Mouse (Mus musculus) liver, embryonic 13.5 days (tissue): ENCODE data around the gene Evl. TPM values are rescaled to one million over a fixed set of nuclear protein-coding genes. Genes with fewer than 3 reads are reported as not detected.
"Not testable (repeated sequence)": the region's sequence is repeated elsewhere in the genome, so short reads cannot be mapped to it uniquely, and the experiment has no call there.

ENCODE experiments used
- ATAC-seq: fragments of 200-750 bp; cut with Nextera tagmentation; 2 replicates; pipeline ENCODE4 v1.8.0; 2017; ENCODE audit warnings: low read depth, mild to moderate bottlenecking, moderate number of reproducible peaks, moderate library complexity
- DNase-seq: peaks from one replicate; pipeline ENCODE4 v3.0.0; 2022
- H3K27ac ChIP-seq: fragments of 300-500 bp; sonication (generic); 2 replicates; pipeline ENCODE4 v1.5.1; 2015; ENCODE audit warnings: moderate library complexity, mild to moderate bottlenecking, inconsistent platforms
- H3K27me3 ChIP-seq: fragments of 300-500 bp; sonication (generic); 2 replicates; pipeline ENCODE4 v1.6.1; 2015; ENCODE audit warnings: mild to moderate bottlenecking, inconsistent platforms
- H3K36me3 ChIP-seq: fragments of 300-500 bp; sonication (generic); 2 replicates; pipeline ENCODE4 v1.6.1; 2015; ENCODE audit warnings: mild to moderate bottlenecking, inconsistent platforms
- H3K4me1 ChIP-seq: fragments of 300-500 bp; sonication (generic); replicated peaks from 2 replicates; pipeline ENCODE4 v1.6.1; 2015; ENCODE audit warnings: inconsistent platforms
- H3K4me2 ChIP-seq: fragments of 300-500 bp; sonication (generic); 2 replicates; pipeline ENCODE4 v1.6.1; 2015; ENCODE audit warnings: inconsistent platforms, mild to moderate bottlenecking, moderate library complexity
- H3K4me3 ChIP-seq: fragments of 300-500 bp; sonication (generic); replicated peaks from 2 replicates; pipeline ENCODE4 v1.5.1; 2015; ENCODE audit warnings: mild to moderate bottlenecking, inconsistent platforms
- H3K9ac ChIP-seq: fragments of 300-500 bp; sonication (generic); 2 replicates; pipeline ENCODE4 v1.6.1; 2015; ENCODE audit warnings: mild to moderate bottlenecking, inconsistent platforms
- H3K9me3 ChIP-seq: fragments of 300-500 bp; sonication (generic); replicated peaks from 2 replicates; pipeline ENCODE4 v1.6.1; 2016; ENCODE audit warnings: inconsistent platforms
- WGBS: fragments of 180-500 bp; shearing (Covaris S2); methylation state at CpG from one replicate; pipeline ENCODE4 v1.1.7; 2015; ENCODE audit not compliant: insufficient replicate concordance; 5-methylcytosine and 5-hydroxymethylcytosine counted together
- polyA plus RNA-seq: library from polyadenylated mRNA; unstranded; fragments of >200 nt; fragmentation: Nextera tagmentation; extraction: Ambion mirVana; gene quantifications from 2 replicates; pipeline ENCODE4 v1.2.1, GENCODE M21; 2015

Evl gene
- polyA plus RNA-seq, 1 experiment from 2014 or later, result 10.4 TPM

GRCm38 (mm10) chr12:108700037-108700436 is 145.5 kb downstream of the Evl start:
- Histone ChIP-seq H3K4me3 (no peak overlapping the region), H3K4me1 (no peaks in the 10 kb centered on the region), H3K9me3 (no peaks in the 10 kb centered on the region), H3K27me3 (peaks cover 54% of the 10 kb centered on the region), H3K9ac (no peak overlapping the region), H3K4me2 (no peak overlapping the region), H3K27ac (no peak overlapping the region), H3K36me3 (no peaks in the 10 kb centered on the region)
- DNase-seq, result no peak
- 26% methylated on average over 5 of the region's 5 CpGs for WGBS
- ATAC-seq, result no peak

DNA sequence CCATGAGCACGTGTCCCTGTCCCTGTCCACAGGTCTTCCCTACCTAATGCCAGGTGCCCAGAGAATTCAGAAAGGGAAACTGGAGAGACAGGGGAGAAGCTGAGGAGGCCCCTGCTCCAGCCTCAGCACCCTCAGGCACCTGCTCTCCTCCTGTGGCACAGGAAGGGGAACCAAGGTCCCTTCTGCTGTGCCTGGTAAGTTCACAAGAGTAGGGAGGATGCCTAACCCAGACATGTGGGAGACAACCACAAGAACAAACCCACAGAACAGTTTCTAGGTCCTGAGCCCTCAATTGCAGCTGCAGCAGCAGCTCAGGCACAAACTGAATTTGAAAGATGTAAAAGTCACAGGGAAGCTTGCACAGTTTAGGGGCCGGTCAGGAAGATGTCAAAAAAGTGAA is 146.7 kb downstream of the Evl start:
- Histone ChIP-seq H3K4me3 (no peak overlapping the region), H3K9me3 (no peaks in the 10 kb centered on the region), H3K27me3 (peaks cover 55% of the 10 kb centered on the region), H3K36me3 (no peaks in the 10 kb centered on the region), H3K27ac (no peak overlapping the region), H3K4me2 (no peak overlapping the region), H3K4me1 (no peaks in the 10 kb centered on the region), H3K9ac (no peak overlapping the region)
- DNase-seq, result no peak
- no peak for ATAC-seq
- 43% methylated on average over 2 of the region's 2 CpGs for WGBS

DNA sequence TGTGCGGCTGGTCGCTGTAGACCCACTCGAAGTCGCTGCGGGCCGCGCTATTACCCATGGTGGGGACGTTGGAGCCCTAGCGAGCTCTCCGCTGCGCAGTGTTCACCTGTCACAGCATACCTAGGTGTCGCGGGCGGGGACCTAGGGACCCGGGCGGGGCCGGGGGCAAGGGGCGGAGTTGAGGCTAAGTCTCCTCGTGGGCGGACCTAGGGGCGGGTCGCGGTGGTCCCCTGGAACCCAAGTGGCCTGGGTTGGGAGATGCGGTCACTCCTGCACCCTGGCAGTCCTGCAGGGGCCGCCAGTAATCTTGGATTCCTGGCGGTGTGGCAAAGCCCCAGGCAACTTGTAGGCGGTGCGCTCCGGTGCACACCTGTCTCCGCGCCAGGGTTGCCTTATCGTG is 147.7 kb downstream of the Evl start, which contains the start of gene Degs2:
Gene Degs2 (minus strand): TSS at position 131 of the 400 bp plus-strand sequence.
- Histone ChIP-seq H3K27me3 (peaks cover 55% of the 10 kb centered on the region), H3K4me1 (no peaks in the 10 kb centered on the region), H3K27ac (no peak within 1 kb of the TSS), H3K4me2 (peak within 1 kb of the TSS; percentile 38), H3K9ac (no peak within 1 kb of the TSS), H3K9me3 (no peaks in the 10 kb centered on the region), H3K4me3 (peak within 1 kb of the TSS; percentile 13; the same call in 1 of the 2 replicates), H3K36me3 (no peaks in the 10 kb centered on the region)
- DNase-seq (no peak), ATAC-seq (no peak)
- 2% methylated on average over 32 of the region's 32 CpGs for WGBS

- Histone ChIP-seq H3K4me2 (no peak overlapping the region), H3K9me3 (no peaks in the 10 kb centered on the region), H3K4me1 (no peaks in the 10 kb centered on the region), H3K36me3 (no peaks in the 10 kb centered on the region), H3K27me3 (peaks cover 45% of the 10 kb centered on the region), H3K4me3 (no peak overlapping the region), H3K9ac (no peak overlapping the region), H3K27ac (no peak overlapping the region)
- no peak for DNase-seq
- ATAC-seq, result no peak
- WGBS, result 58% methylated on average over 6 of the region's 6 CpGs
These were observed 151.0 kb downstream of the Evl start for GRCm38 (mm10) chr12:108705486-108705885.

DNA sequence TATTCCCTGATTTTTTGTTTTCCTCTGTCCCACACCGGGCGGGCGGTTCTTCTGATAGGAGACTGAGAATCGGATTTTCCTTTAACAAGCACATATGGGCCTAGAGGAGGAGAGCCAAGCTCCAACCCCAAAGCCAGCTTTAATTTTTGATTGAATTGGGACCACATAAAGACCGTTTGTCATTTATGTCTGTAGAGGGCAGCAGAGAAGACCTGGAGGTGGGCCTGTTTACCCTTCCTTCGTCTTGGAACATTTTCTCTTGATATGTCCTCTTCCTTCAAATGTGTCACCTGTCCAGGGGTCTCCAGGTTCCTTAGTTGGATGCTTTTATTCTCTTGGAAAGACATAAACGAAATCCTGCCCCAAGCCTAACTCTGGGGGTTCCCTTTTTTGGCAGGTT is 151.6 kb downstream of the Evl start:
- no peak for DNase-seq
- Histone ChIP-seq H3K4me3 (no peak overlapping the region), H3K36me3 (no peaks in the 10 kb centered on the region), H3K27ac (no peak overlapping the region), H3K4me2 (no peak overlapping the region), H3K27me3 (peaks cover 39% of the 10 kb centered on the region), H3K9me3 (no peaks in the 10 kb centered on the region), H3K4me1 (no peaks in the 10 kb centered on the region), H3K9ac (no peak overlapping the region)
- WGBS, result 38% methylated on average over 7 of the region's 7 CpGs
- ATAC-seq, result no peak

- H3K9me3 ChIP-seq, result no peaks in the 10 kb centered on the region
- no peak overlapping the region for H3K4me2 ChIP-seq
- no peak overlapping the region for H3K4me3 ChIP-seq
- H3K27ac ChIP-seq, result no peak overlapping the region
- no peaks in the 10 kb centered on the region for H3K4me1 ChIP-seq
- H3K9ac ChIP-seq, result no peak overlapping the region
- WGBS, result 74% methylated on average over 6 of the region's 6 CpGs
- H3K27me3 ChIP-seq, result peaks cover 6% of the 10 kb centered on the region; the same call in 1 of the 2 replicates
- no peaks in the 10 kb centered on the region for H3K36me3 ChIP-seq
- DNase-seq, result no peak
- ATAC-seq, result no peak
These were observed 154.9 kb downstream of the Evl start for GRCm38 (mm10) chr12:108709386-108709785.

GRCm38 (mm10) chr12:108709964-108710765 is 155.6 kb downstream of the Evl start:
- no peaks in the 10 kb centered on the region for H3K4me1 ChIP-seq
- DNase-seq, result no peak
- no peak overlapping the region for H3K4me2 ChIP-seq
- no peak for ATAC-seq
- 64% methylated on average over 6 of the region's 6 CpGs for WGBS
- no peak overlapping the region for H3K4me3 ChIP-seq
- no peaks in the 10 kb centered on the region for H3K9me3 ChIP-seq
- H3K27me3 ChIP-seq, result no peaks in the 10 kb centered on the region
- no peak overlapping the region for H3K27ac ChIP-seq
- H3K9ac ChIP-seq, result no peak overlapping the region
- no peaks in the 10 kb centered on the region for H3K36me3 ChIP-seq

GRCm38 (mm10) chr12:108710861-108711615 is 156.5 kb downstream of the Evl start:
- DNase-seq (no peak), ATAC-seq (no peak)
- 60% methylated on average over 9 of the region's 9 CpGs for WGBS
- Histone ChIP-seq H3K4me3 (no peak overlapping the region), H3K9ac (no peak overlapping the region), H3K27ac (no peak overlapping the region), H3K4me2 (no peak overlapping the region), H3K27me3 (no peaks in the 10 kb centered on the region), H3K9me3 (no peaks in the 10 kb centered on the region), H3K4me1 (no peaks in the 10 kb centered on the region), H3K36me3 (no peaks in the 10 kb centered on the region)

DNA sequence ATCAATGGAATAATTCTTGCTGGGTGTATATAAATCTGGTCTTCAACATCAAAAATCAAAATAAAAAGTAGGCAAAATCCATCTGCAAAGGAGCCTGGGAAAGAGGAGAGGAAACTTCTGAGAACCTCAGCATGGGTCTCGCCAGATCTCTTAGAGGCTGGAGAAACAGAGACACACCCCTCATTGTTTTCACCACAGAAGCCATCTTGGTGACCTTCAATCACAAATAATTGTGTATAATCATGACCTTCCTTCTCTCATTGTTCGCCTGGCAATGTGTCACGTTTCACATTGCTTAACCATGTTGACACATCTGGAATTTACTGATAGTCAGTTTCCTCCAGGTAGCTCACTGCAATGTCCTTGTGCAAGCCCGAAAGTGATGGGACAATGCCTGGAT is 158.0 kb downstream of the Evl start:
- ATAC-seq (no peak), DNase-seq (no peak)
- H3K36me3 ChIP-seq, result no peaks in the 10 kb centered on the region
- H3K4me3 ChIP-seq, result no peak overlapping the region
- no peaks in the 10 kb centered on the region for H3K9me3 ChIP-seq
- WGBS, result 50% methylated on average over 4 of the region's 4 CpGs
- no peaks in the 10 kb centered on the region for H3K4me1 ChIP-seq
- H3K27ac ChIP-seq, result no peak overlapping the region
- no peaks in the 10 kb centered on the region for H3K27me3 ChIP-seq
- no peak overlapping the region for H3K9ac ChIP-seq
- no peak overlapping the region for H3K4me2 ChIP-seq

GRCm38 (mm10) chr12:108713972-108714371 is 159.5 kb downstream of the Evl start:
- H3K4me3 ChIP-seq, H3K36me3 ChIP-seq, H3K27ac ChIP-seq, H3K9ac ChIP-seq, H3K4me2 ChIP-seq, DNase-seq, ATAC-seq, H3K9me3 ChIP-seq, H3K27me3 ChIP-seq, H3K4me1 ChIP-seq: not testable (repeated sequence)
- WGBS, result 85% methylated on average over 14 of the region's 14 CpGs

GRCm38 (mm10) chr12:108715854-108716253 is 161.3 kb downstream of the Evl start:
- no peak for ATAC-seq
- Histone ChIP-seq H3K4me1 (no peaks in the 10 kb centered on the region), H3K9me3 (no peaks in the 10 kb centered on the region), H3K4me3 (no peak overlapping the region), H3K27me3 (no peaks in the 10 kb centered on the region), H3K27ac (no peak overlapping the region), H3K36me3 (no peaks in the 10 kb centered on the region), H3K9ac (no peak overlapping the region), H3K4me2 (no peak overlapping the region)
- WGBS, result 57% methylated on average over 5 of the region's 5 CpGs
- DNase-seq, result no peak
